Mouse (Mus musculus) spleen, postnatal 36 days (tissue): ENCODE data around the gene Slc38a4.

Experiments
- DNase-seq, 2 experiments: peaks; one replicate each; pipeline ENCODE4 v3.0.0; 2022; ENCODE audit warnings: low spot score in 2 of 2, mixed read lengths in 1 of 2

Gene Slc38a4

GRCm38 (mm10) chr15:97055794-97056193 is at the start of gene Slc38a4:
TSS of gene Slc38a4 (minus strand) at chr15:97055956.
- no peak for DNase-seq

GRCm38 (mm10) chr15:97104889-97105391 is 49.2 kb upstream of the Slc38a4 start:
- no peak for DNase-seq

- DNase-seq = no peak
Observed at GRCm38 (mm10) chr15:97104048-97104447, 48.3 kb upstream of the Slc38a4 start.

GRCm38 (mm10) chr15:97102811-97103210 is 47.1 kb upstream of the Slc38a4 start:
- DNase-seq = no peak

GRCm38 (mm10) chr15:97102181-97102580 is 46.4 kb upstream of the Slc38a4 start:
- no peak for DNase-seq

- no peak for DNase-seq
Observed at GRCm38 (mm10) chr15:97099101-97099500, 43.3 kb upstream of the Slc38a4 start.

GRCm38 (mm10) chr15:97097548-97097947 is 41.8 kb upstream of the Slc38a4 start:
- DNase-seq = no peak

GRCm38 (mm10) chr15:97089526-97089925 is 33.8 kb upstream of the Slc38a4 start:
- DNase-seq = no peak

- DNase-seq = no peak
Observed at GRCm38 (mm10) chr15:97085833-97086232, 30.1 kb upstream of the Slc38a4 start.

GRCm38 (mm10) chr15:97077665-97078064 is 21.9 kb upstream of the Slc38a4 start:
- DNase-seq = no peak

- no peak for DNase-seq
Observed at GRCm38 (mm10) chr15:97076092-97076491, 20.3 kb upstream of the Slc38a4 start.

GRCm38 (mm10) chr15:97075240-97075639 is 19.5 kb upstream of the Slc38a4 start:
- no peak for DNase-seq

- DNase-seq = no peak
Observed at GRCm38 (mm10) chr15:97072859-97073826, 17.4 kb upstream of the Slc38a4 start.

GRCm38 (mm10) chr15:97067340-97068136 is 11.8 kb upstream of the Slc38a4 start:
- DNase-seq = no peak

GRCm38 (mm10) chr15:97066937-97067336 is 11.2 kb upstream of the Slc38a4 start:
- no peak for DNase-seq

GRCm38 (mm10) chr15:97063211-97063610 is 7.5 kb upstream of the Slc38a4 start:
- DNase-seq = no peak

GRCm38 (mm10) chr15:97060973-97061372 is 5.2 kb upstream of the Slc38a4 start:
- no peak for DNase-seq

GRCm38 (mm10) chr15:97060571-97060970 is 4.8 kb upstream of the Slc38a4 start:
- no peak for DNase-seq

GRCm38 (mm10) chr15:97060102-97060501 is 4.3 kb upstream of the Slc38a4 start:
- DNase-seq = no peak

GRCm38 (mm10) chr15:97059071-97060041 is 3.6 kb upstream of the Slc38a4 start:
- no peak for DNase-seq
